Mouse (Mus musculus) layer of hippocampus, adult 9-10 months (tissue): ENCODE measurements around the gene Bbs7.

Source experiments
- DNase-seq: peaks from one replicate; pipeline ENCODE4 v3.0.0; 2022; ENCODE audit warnings: low spot score

The Bbs7 gene

GRCm38 (mm10) chr3:36551343-36551742, 61.9 kb downstream of the Bbs7 start:
- no peak for DNase-seq

- DNase-seq = no peak
Observed at GRCm38 (mm10) chr3:36544961-36545360, 68.3 kb downstream of the Bbs7 start.

- DNase-seq = no peak
Observed at GRCm38 (mm10) chr3:36541399-36541798, 71.9 kb downstream of the Bbs7 start.

- no peak for DNase-seq
Observed at GRCm38 (mm10) chr3:36540756-36541155, 72.5 kb downstream of the Bbs7 start.

GRCm38 (mm10) chr3:36537701-36538470, 75.4 kb downstream of the Bbs7 start:
- DNase-seq = no peak

- DNase-seq = no peak
Observed at GRCm38 (mm10) chr3:36536041-36536440, 77.2 kb downstream of the Bbs7 start.

GRCm38 (mm10) chr3:36533201-36533672, 80.0 kb downstream of the Bbs7 start:
- DNase-seq = no peak

GRCm38 (mm10) chr3:36532738-36533137, 80.5 kb downstream of the Bbs7 start:
- no peak for DNase-seq

GRCm38 (mm10) chr3:36531979-36532542, 81.2 kb downstream of the Bbs7 start:
- no peak for DNase-seq

GRCm38 (mm10) chr3:36531242-36531641, 82.0 kb downstream of the Bbs7 start:
- DNase-seq = no peak

GRCm38 (mm10) chr3:36530781-36531180, 82.5 kb downstream of the Bbs7 start:
- DNase-seq = no peak

GRCm38 (mm10) chr3:36530345-36530744, 82.9 kb downstream of the Bbs7 start:
- no peak for DNase-seq

GRCm38 (mm10) chr3:36524466-36524865, 88.8 kb downstream of the Bbs7 start:
- no peak for DNase-seq
